Mouse (Mus musculus) limb, embryonic 15.5 days (tissue): ENCODE measurements around the gene Runx3. TPM values are rescaled to one million over a fixed set of nuclear protein-coding genes. Genes with fewer than 3 reads are reported as not detected.

Experiments used
- ATAC-seq: fragments of 200-750 bp; cut with Nextera tagmentation; 2 replicates; pipeline ENCODE4 v1.8.0; 2017; ENCODE audit warnings: low read depth, moderate TSS enrichment; ENCODE audit not compliant: insufficient number of reproducible peaks, low FRiP score, low TSS enrichment
- H3K27ac ChIP-seq: fragments of 300-500 bp; sonication (generic); 2 replicates; pipeline ENCODE4 v1.5.1; 2015; ENCODE audit warnings: moderate library complexity, mild to moderate bottlenecking, inconsistent platforms
- H3K27me3 ChIP-seq: fragments of 300-500 bp; sonication (generic); 2 replicates; pipeline ENCODE4 v1.6.1; 2015; ENCODE audit warnings: inconsistent platforms
- H3K36me3 ChIP-seq: fragments of 300-500 bp; sonication (generic); 2 replicates; pipeline ENCODE4 v1.6.1; 2015; ENCODE audit warnings: inconsistent platforms
- H3K4me1 ChIP-seq: fragments of 300-500 bp; sonication (generic); 2 replicates; pipeline ENCODE4 v1.6.1; 2015; ENCODE audit warnings: inconsistent platforms
- H3K4me2 ChIP-seq: fragments of 300-500 bp; sonication (generic); 2 replicates; pipeline ENCODE4 v1.6.1; 2015; ENCODE audit warnings: mild to moderate bottlenecking, inconsistent platforms
- H3K4me3 ChIP-seq: fragments of 300-500 bp; sonication (generic); 2 replicates; pipeline ENCODE4 v1.5.1; 2015; ENCODE audit warnings: mild to moderate bottlenecking, inconsistent platforms
- H3K9ac ChIP-seq: fragments of 300-500 bp; sonication (generic); 2 replicates; pipeline ENCODE4 v1.6.1; 2015; ENCODE audit warnings: inconsistent platforms
- H3K9me3 ChIP-seq: fragments of 300-500 bp; sonication (generic); 2 replicates; pipeline ENCODE4 v1.6.1; 2016; ENCODE audit warnings: inconsistent platforms
- WGBS: fragments of 180-500 bp; shearing (Covaris S2); methylation state at CpG from one replicate; pipeline ENCODE4 v1.1.7; 2015; 5-methylcytosine and 5-hydroxymethylcytosine counted together
- polyA plus RNA-seq: library from polyadenylated mRNA; unstranded; fragments of >200 nt; fragmentation: Nextera tagmentation; extraction: Ambion mirVana; gene quantifications from 2 replicates; pipeline ENCODE4 v1.2.1, GENCODE M21; 2015

Gene Runx3
- polyA plus RNA-seq, 1 experiment from 2014 or later = 4.6 TPM

DNA sequence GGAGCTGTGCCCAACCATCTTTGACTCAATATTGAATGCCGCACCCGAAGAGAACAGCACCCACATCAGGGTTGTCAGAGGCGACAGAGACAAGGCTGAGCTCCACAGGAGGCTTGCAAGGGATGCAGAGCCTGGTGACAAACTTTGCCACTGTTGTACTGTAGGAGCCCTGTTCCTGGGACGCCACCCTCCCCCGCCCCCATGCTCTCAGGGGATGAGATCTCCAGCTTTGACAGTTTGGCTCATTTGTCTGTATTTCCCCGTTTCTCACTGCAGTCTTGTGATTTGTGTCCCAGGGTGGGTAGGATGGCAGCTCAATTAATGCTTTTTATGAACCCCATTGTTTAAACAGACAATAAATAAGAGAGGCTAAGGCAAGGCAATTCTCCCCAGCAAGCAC, 14.9 kb downstream of the Runx3 start:
- no peak overlapping the region for H3K4me2 ChIP-seq
- H3K9me3 ChIP-seq = no peaks in the 10 kb centered on the region
- no peaks in the 10 kb centered on the region for H3K36me3 ChIP-seq
- WGBS = 77% methylated on average over 6 of the region's 6 CpGs
- peaks cover 54% of the 10 kb centered on the region for H3K27me3 ChIP-seq
- H3K4me3 ChIP-seq = no peak overlapping the region
- peaks cover 3% of the 10 kb centered on the region for H3K4me1 ChIP-seq
- no peak overlapping the region for H3K9ac ChIP-seq
- ATAC-seq = no peak
- no peak overlapping the region for H3K27ac ChIP-seq

DNA sequence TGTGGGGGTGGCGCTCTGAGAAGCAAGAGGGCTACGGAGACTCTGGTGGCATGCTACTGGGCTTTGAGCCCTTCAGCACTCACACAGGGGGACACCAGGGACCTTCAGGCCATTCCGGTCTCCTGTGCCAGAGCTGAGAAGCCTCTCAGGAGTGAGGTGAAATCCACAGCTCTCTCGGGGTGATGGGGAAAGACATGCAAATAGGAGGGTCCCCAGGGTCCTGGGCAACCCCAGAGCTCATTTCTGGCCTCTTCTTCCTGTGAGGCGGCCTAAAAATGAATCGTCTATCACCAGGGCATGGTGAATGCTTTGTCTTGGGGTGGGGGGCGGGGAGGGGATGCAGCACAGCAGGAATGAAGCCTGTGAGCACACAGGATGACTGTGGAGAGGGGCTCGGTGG, 15.8 kb downstream of the Runx3 start:
- Histone ChIP-seq H3K27me3 (peaks cover 61% of the 10 kb centered on the region), H3K4me1 (peaks cover 12% of the 10 kb centered on the region)
- WGBS = 69% methylated on average over 8 of the region's 8 CpGs

DNA sequence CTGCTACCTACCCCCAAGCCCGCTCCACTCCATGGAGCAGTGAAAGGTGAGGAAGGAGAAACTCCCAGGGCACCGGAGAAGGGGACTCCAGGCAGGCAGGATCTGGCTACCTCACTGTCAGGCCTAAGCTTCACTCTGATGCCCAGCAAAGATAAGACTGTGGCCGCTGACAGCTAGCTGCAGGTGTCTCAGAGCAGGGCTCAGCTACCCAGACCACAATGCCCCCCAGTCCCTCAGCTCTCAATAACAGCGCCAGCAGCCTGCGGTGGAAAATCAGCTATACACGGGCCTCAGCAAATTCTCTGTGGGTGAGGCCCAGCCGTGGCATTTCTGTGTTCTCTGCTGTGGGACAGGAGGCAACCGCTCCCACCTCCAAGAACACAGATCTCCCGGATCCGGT, 16.2 kb downstream of the Runx3 start:
- no peak overlapping the region for H3K4me3 ChIP-seq
- H3K27me3 ChIP-seq = peaks cover 61% of the 10 kb centered on the region
- H3K36me3 ChIP-seq = no peaks in the 10 kb centered on the region
- ATAC-seq = no peak
- H3K27ac ChIP-seq = no peak overlapping the region
- no peaks in the 10 kb centered on the region for H3K9me3 ChIP-seq
- no peak overlapping the region for H3K9ac ChIP-seq
- H3K4me1 ChIP-seq = peaks cover 16% of the 10 kb centered on the region
- WGBS = 54% methylated on average over 10 of the region's 10 CpGs
- no peak overlapping the region for H3K4me2 ChIP-seq

More for the DNA sequence above, 15.8 kb downstream of the Runx3 start:
- no peak overlapping the region for H3K9ac ChIP-seq
- H3K27ac ChIP-seq = no peak overlapping the region
- no peak for ATAC-seq
- H3K36me3 ChIP-seq = no peaks in the 10 kb centered on the region
- H3K4me2 ChIP-seq = no peak overlapping the region
- H3K4me3 ChIP-seq = no peak overlapping the region
- no peaks in the 10 kb centered on the region for H3K9me3 ChIP-seq

DNA sequence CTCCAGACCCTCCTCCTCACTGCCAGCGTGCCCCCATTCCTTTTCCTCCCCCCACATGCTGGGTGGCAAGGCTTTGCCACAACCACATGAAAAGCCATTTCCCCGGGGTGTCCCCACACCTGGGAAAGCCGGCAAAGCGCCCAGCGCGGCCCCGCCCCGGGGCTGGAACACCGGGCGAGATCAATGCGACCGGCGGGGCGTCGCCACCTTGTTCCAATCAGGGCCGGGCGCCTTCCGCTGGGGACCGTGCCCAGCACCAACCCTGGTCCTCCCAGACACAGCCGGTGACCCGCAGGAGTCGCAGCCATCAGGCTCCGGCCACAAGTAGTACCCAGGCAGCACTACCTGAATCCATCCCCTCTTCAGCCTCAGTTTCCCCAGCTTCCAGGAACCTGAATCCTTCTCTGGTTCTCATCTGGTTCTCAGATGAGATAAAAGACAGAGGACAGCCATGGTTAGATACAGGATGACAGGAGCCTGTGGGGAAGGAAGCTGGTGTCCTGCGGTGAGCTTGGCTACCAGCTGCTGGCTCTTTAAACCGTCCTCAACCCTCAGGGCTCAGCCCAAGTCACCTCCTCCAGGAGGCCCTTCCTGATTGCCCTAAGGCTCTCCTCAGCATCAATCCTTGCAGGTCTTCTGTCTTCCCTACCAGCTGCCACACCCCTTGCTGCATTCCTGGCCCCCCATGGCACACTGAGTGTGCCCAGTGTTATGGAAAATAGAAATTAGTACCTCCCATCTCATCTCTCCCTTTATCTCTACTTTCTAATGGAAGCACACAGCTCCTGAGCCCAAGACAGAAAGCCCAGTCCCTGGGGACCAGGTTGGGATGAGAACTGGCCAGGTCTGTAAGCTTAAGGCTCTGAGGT, 20.4 kb downstream of the Runx3 start:
- Histone ChIP-seq H3K4me3 (peak overlapping the region; percentile 9; the same call in 1 of the 2 replicates), H3K4me1 (peaks cover 19% of the 10 kb centered on the region), H3K4me2 (peak overlapping the region; percentile 26; the same call in 1 of the 2 replicates), H3K27me3 (peaks cover 90% of the 10 kb centered on the region), H3K27ac (no peak overlapping the region), H3K9ac (no peak overlapping the region), H3K9me3 (no peaks in the 10 kb centered on the region), H3K36me3 (no peaks in the 10 kb centered on the region)
- no peak for ATAC-seq
- 2% methylated on average over 24 of the region's 25 CpGs for WGBS

DNA sequence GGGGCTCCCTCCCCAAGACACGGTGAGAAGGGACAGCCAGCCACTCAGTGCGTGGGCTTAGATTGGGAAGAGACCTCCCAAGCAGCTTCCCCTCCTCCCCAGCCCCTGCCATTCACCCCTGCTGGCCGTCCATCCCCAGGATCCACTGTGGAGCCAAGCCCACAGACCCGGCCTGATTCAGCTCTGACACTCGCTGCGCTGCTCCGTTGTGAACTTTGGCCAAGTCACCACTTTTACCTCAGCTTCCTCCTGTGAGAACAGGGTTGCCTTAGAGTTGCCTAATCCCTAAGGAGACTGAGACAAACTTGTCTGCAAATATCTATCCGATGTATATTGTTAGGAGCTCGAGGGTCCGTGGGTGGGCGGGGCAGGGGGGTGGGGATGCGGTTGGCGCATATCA, 21.3 kb downstream of the Runx3 start:
- Histone ChIP-seq H3K9me3 (no peaks in the 10 kb centered on the region), H3K4me3 (no peak overlapping the region), H3K4me2 (no peak overlapping the region), H3K27ac (no peak overlapping the region), H3K9ac (no peak overlapping the region), H3K27me3 (peaks cover 89% of the 10 kb centered on the region), H3K36me3 (no peaks in the 10 kb centered on the region), H3K4me1 (peaks cover 26% of the 10 kb centered on the region)
- ATAC-seq = no peak
- 11% methylated on average over 13 of the region's 13 CpGs for WGBS

DNA sequence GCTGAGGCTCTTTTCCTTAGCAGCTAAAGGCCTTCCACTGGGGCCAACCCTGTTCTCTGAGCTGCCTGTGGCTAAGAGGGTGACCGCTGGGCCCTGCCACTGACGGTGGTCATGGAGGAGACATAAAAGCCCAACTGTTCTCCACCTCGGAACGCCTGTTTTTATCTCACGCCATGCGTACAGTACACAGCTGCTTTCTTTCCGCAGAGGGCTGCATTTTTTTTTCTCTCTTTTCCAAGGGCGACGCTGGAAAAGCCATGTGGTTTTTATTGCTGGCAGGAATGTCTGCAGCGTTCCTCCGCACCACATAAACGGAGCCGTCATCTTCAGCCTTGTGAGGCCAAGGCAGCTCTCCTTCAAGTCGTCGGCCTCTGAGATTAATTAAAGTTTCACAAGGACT, 26.3 kb downstream of the Runx3 start:
- Histone ChIP-seq H3K36me3 (no peaks in the 10 kb centered on the region), H3K4me2 (peak overlapping the region; percentile 29), H3K4me1 (peaks cover 39% of the 10 kb centered on the region), H3K4me3 (no peak overlapping the region), H3K27ac (peak overlapping the region; percentile 79), H3K9me3 (no peaks in the 10 kb centered on the region), H3K27me3 (peaks cover 92% of the 10 kb centered on the region), H3K9ac (no peak overlapping the region)
- ATAC-seq = peak; percentile 50
- WGBS = 5% methylated on average over 15 of the region's 15 CpGs

DNA sequence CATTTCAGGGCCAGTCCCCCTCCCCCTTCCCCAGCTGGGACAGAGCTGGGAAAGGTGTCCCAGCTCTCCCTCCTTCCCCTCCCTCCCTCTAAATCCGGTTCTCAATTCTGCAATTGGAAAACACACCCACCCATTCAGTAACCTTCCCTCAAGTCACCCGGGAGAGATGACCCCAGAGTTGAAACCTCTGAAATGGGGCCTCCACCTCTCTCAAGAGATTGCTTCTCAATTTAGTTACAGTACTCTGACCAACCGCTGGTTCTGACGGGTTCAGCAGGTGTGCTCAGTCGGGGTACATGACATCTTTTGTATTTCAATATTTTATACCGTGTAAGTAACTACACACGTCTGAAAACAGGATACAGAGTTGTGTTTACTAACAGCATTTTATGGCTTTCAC, 28.2 kb downstream of the Runx3 start:
- H3K4me2 ChIP-seq = no peak overlapping the region
- H3K36me3 ChIP-seq = no peaks in the 10 kb centered on the region
- H3K9me3 ChIP-seq = no peaks in the 10 kb centered on the region
- H3K9ac ChIP-seq = no peak overlapping the region
- H3K4me3 ChIP-seq = no peak overlapping the region
- peaks cover 55% of the 10 kb centered on the region for H3K4me1 ChIP-seq
- 19% methylated on average over 7 of the region's 7 CpGs for WGBS
- no peak overlapping the region for H3K27ac ChIP-seq
- peaks cover 95% of the 10 kb centered on the region for H3K27me3 ChIP-seq
- no peak for ATAC-seq

DNA sequence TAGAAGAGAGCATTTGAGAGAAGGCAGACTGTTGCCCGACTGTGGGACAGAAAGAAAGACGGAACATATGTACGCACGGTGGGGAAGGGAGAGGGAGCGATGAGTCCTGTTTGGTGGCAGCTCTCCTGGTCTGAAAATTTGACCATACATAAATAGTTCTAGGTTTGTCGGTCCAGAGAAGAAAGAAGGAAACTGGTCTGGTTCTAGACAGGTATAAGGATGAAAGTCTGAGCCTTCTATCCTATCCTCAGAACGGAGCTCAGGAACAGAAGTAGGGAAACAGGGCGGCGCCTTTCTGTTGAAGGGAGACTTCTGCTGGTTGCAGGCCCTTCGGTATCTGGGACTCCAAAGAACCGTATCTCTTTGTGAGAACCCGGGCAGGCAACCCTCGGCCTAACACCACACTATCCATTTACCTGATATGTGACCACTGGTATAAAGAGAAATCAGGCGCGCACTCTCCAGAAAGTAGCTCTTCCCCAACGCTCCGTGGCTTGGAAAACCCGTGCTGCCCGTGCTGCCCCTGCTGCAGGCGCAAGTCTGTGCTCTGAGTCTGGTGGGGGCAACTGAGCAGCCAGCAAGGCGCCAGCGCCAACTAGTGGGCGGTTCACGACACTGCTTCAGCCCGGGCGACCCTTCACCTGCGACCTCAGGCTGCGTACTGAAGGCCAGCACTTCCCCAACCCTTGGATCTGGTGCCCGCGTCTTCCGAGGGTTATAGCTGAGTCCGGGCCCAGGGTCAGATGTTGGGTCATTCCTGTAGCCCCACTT, 29.8 kb downstream of the Runx3 start:
- H3K36me3 ChIP-seq = no peaks in the 10 kb centered on the region
- 12% methylated on average over 32 of the region's 32 CpGs for WGBS
- ATAC-seq = no peak
- H3K4me3 ChIP-seq = 0 out of 2 replicates have a peak overlapping the region, but pooled peaks have one; percentile 2
- peak overlapping the region; percentile 17; the same call in 1 of the 2 replicates for H3K4me2 ChIP-seq
- no peak overlapping the region for H3K27ac ChIP-seq
- peaks cover 62% of the 10 kb centered on the region for H3K4me1 ChIP-seq
- H3K9me3 ChIP-seq = no peaks in the 10 kb centered on the region
- H3K9ac ChIP-seq = no peak overlapping the region
- H3K27me3 ChIP-seq = peaks cover 92% of the 10 kb centered on the region

DNA sequence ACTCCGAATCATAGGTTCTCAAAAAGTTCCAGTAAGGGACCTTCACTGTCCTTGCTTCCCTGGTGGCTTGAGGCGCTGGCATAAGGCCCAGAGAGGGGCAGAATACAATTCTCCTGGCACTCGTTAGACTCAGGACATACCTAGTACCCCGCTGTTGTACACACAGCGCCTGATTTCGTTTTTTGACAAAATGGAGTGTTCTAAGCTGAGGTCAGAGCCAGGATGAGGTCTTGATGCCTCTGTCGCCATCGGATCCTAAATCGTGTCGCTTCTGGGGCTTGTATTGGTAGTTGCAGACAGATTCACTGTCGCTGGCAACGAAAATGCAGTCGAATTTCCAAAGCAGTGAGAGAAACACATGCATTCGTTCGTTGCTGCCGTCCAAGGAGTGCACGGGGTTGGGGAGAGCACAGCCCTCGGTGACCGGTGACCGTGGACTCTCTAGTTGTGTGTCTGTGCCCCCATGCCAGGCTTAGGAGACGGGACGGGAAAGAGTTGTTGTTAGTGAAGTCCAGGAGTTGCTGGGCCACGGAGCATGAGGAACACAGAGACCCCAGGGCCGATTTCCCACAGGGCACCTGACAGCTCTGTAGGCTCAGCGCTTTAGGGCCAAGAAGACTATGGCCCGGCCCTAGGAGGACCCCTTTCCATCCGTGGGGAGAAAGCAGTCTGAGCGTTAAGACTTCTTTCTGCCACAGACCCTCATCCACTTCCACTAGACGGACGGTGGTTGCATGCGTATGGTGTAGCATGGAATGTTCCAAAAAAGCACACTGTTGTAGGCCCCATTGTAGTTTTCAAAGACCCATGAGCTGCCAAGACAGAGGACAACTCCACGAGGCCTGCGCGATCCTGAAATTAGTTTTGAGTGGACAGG, 30.9 kb downstream of the Runx3 start:
- Histone ChIP-seq H3K4me3 (peak overlapping the region; percentile 51; the same call in 1 of the 2 replicates), H3K27ac (no peak overlapping the region), H3K9ac (no peak overlapping the region), H3K27me3 (peaks cover 93% of the 10 kb centered on the region), H3K4me1 (peaks cover 65% of the 10 kb centered on the region), H3K4me2 (peak overlapping the region; percentile 63; the same call in 1 of the 2 replicates), H3K9me3 (no peaks in the 10 kb centered on the region), H3K36me3 (no peaks in the 10 kb centered on the region)
- no peak for ATAC-seq
- 17% methylated on average over 34 of the region's 34 CpGs for WGBS

DNA sequence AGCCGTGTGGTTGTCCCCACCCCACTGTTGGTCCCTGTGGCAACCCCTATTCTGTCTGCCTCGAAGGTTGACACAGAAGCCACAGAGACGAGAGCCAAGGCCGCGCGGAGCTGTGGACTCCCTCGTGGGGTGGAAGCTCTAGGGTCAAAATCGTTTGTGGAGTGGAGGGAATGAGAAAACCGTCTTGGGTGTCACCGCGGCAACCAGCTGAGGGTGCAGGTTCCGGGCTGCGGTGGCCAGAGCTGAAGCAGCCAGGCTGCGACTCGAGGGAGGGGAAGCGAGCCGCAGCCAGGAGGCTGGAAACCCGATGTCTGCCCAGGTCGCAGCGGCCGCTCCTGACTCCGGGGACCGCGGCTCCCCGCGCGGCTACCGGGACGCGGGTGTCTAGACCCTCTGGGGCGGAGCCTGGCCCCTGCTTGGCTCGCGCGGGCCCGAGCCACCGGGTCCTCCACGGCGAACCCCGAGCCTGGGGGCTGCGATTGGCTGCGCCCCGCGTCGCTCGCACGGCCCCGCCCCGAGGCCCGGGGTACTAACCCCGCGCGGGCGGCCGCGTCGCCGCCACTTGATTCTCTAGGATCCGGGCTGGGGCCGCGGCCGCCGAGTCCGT, 31.6 kb downstream of the Runx3 start:
- Histone ChIP-seq H3K9ac (peak overlapping the region; percentile 33), H3K36me3 (no peaks in the 10 kb centered on the region), H3K4me3 (peak overlapping the region; percentile 51), H3K9me3 (no peaks in the 10 kb centered on the region), H3K4me2 (peak overlapping the region; percentile 63), H3K27me3 (peaks cover 97% of the 10 kb centered on the region), H3K4me1 (peaks cover 65% of the 10 kb centered on the region), H3K27ac (peak overlapping the region; percentile 57)
- ATAC-seq = no peak
- WGBS = 2% methylated on average over 63 of the region's 63 CpGs

DNA sequence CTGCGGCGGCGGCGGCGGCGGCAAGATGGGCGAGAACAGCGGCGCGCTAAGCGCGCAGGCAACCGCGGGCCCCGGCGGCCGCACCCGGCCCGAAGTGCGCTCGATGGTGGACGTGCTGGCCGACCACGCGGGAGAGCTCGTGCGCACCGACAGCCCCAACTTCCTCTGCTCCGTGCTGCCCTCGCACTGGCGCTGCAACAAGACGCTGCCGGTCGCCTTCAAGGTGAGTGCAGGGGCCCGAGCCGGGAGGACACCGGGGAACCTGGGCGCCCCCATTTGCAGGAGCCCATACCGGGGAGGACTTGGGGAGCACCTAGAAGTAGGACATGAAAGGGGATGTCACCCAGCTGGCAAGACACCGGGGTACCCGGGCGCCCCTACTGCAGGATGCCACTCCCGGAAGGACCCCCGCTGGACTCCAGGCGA, 32.4 kb downstream of the Runx3 start:
- no peak for ATAC-seq
- Histone ChIP-seq H3K27ac (peak overlapping the region; percentile 57), H3K4me2 (peak overlapping the region; percentile 63), H3K9ac (peak overlapping the region; percentile 33), H3K9me3 (no peaks in the 10 kb centered on the region), H3K36me3 (no peaks in the 10 kb centered on the region), H3K4me1 (peaks cover 65% of the 10 kb centered on the region), H3K27me3 (peaks cover 97% of the 10 kb centered on the region), H3K4me3 (peak overlapping the region; percentile 51)
- WGBS = under 1% methylated on average over 39 of the region's 45 CpGs
